Mouse (Mus musculus): Measurements from ENCODE around the gene Asns. TPM values are rescaled to one million over a fixed set of nuclear protein-coding genes. Genes with fewer than 3 reads are reported as not detected.

Gene Asns
- polyA plus RNA-seq (2015; fragmentation: Nextera tagmentation; extraction: Ambion mirVana): 25.6 and 25.8 TPM in 2 replicates

DNA sequence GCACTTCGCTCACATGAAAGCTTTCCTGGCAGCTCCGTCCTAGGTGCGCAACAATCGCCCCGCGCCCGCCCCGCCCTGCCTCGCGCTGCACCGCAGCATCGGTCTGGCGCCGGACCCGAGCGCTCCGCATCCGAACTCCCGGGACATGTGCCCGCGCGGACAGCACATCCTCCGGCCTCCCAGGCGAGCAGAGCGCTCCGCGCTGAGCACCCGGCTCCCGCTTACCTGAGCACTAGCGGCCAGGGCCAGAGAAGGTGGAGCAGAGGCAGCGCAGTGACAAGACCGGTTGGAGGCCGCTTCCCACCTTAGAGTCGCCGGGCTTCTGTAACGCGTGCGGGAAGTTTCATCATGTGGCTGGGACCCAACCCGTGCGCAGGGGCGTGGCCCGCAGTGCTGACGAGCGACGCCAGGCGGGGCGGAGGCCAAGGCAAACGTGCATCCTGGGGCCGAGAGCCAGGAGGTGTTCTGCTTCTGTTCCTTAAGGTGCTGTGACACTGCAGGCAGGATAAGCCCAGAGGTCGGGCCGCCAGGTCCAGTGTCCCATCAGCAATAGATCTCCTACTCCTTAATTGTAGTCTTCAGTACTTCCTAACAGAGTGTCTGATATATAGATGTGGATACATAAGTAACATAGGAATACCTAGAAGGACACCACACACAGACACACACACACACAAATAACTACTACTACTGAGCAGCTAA lies at the start of gene Asns:
Asns (minus strand) TSS at position 371 of the 702 bp plus-strand sequence.
- H3K27ac ChIP-seq (ENCODE audit: low read depth, low read length): peak within 1 kb of the TSS; percentile 66; the same call in 1 of the 2 replicates
- H3K4me3 ChIP-seq (ENCODE audit: low read depth, low read length): peak within 1 kb of the TSS; percentile 63
- WGBS: under 1% methylated on average over 51 of the region's 51 CpGs
- no peaks in the 10 kb centered on the region for H3K27me3 ChIP-seq (replicated peaks; ENCODE audit: control insufficient read depth, insufficient read depth, low read length)
- H3K4me1 ChIP-seq (replicated peaks; ENCODE audit: control insufficient read depth, insufficient read depth, low read length): no peaks in the 10 kb centered on the region
- peak; percentile 62 for TF ChIP-seq CTCF (IDR thresholded peaks at IDR 0.05; ENCODE audit: low read depth)
- no peaks in the 10 kb centered on the region for H3K9me3 ChIP-seq (ENCODE audit: control insufficient read depth)
- H3K9ac ChIP-seq (ENCODE audit: low read depth, low read length): peak within 1 kb of the TSS; percentile 59
- H3K36me3 ChIP-seq (ENCODE audit: control insufficient read depth, insufficient read depth): no peaks in the 10 kb centered on the region
- ATAC-seq: peak; percentile 95
- peak within 1 kb of the TSS; percentile 98 for H3K4me2 ChIP-seq (replicated peaks; ENCODE audit: low read depth)

DNA sequence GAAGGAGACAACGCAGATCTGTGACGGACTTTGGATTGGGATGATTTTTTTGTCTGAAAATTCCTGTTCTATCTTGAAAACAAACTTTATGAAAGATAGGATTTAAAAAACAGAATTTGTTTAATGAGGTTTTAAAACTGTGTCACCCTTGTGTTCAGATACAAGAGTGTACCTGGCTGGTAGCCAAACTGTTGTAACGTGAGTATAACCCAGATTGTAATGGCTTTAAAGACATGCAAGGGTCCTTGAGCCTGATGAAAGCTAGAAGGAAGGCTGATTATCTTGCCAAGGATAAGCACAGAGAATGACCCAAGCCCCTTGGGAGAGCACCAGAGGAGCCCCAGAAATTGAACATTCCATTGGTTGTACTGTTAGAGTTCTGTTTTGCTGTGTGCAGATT lies 48.7 kb upstream of the Asns start:
- TF ChIP-seq CTCF (IDR thresholded peaks at IDR 0.05; ENCODE audit: low read depth): no peak
- 50% methylated on average over 3 of the region's 3 CpGs for WGBS
- no peak overlapping the region for H3K9ac ChIP-seq (ENCODE audit: low read depth, low read length)
- H3K36me3 ChIP-seq (ENCODE audit: control insufficient read depth, insufficient read depth): no peaks in the 10 kb centered on the region
- H3K4me1 ChIP-seq (replicated peaks; ENCODE audit: control insufficient read depth, insufficient read depth, low read length): no peaks in the 10 kb centered on the region
- H3K4me2 ChIP-seq (replicated peaks; ENCODE audit: low read depth): no peak overlapping the region
- H3K27ac ChIP-seq (ENCODE audit: low read depth, low read length): no peak overlapping the region
- H3K9me3 ChIP-seq (ENCODE audit: control insufficient read depth): no peaks in the 10 kb centered on the region
- no peaks in the 10 kb centered on the region for H3K27me3 ChIP-seq (replicated peaks; ENCODE audit: control insufficient read depth, insufficient read depth, low read length)
- H3K4me3 ChIP-seq (ENCODE audit: low read depth, low read length): no peak overlapping the region
- no peak for ATAC-seq

DNA sequence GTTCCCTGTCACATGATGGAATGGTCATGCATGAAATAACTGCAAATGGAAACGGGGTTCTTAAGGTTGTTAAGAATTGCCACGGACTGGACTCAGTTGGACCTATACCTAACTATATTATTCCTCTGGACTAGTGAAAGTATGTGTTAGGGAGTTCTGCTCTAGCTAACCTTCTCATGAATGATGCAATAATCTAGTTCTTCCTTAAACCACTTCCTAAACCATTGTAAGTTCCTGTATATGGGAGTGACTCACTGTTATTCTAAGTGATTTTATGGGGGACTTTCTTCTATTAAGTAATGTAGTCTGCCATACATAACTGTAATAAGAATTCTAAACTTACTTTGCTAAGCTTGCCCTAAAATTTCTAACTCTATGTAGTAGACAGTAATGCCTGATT lies 44.8 kb upstream of the Asns start:
- Histone ChIP-seq H3K4me2 (replicated peaks; ENCODE audit: low read depth) (no peak overlapping the region), H3K4me1 (replicated peaks; ENCODE audit: control insufficient read depth, insufficient read depth, low read length) (no peaks in the 10 kb centered on the region), H3K9me3 (ENCODE audit: control insufficient read depth) (no peaks in the 10 kb centered on the region), H3K9ac (ENCODE audit: low read depth, low read length) (no peak overlapping the region), H3K27me3 (replicated peaks; ENCODE audit: control insufficient read depth, insufficient read depth, low read length) (no peaks in the 10 kb centered on the region), H3K4me3 (ENCODE audit: low read depth, low read length) (no peak overlapping the region), H3K27ac (ENCODE audit: low read depth, low read length) (no peak overlapping the region), H3K36me3 (ENCODE audit: control insufficient read depth, insufficient read depth) (no peaks in the 10 kb centered on the region)
- WGBS: 90% methylated on average over 2 of the region's 2 CpGs
- TF ChIP-seq CTCF (IDR thresholded peaks at IDR 0.05; ENCODE audit: low read depth): no peak
- ATAC-seq: no peak

DNA sequence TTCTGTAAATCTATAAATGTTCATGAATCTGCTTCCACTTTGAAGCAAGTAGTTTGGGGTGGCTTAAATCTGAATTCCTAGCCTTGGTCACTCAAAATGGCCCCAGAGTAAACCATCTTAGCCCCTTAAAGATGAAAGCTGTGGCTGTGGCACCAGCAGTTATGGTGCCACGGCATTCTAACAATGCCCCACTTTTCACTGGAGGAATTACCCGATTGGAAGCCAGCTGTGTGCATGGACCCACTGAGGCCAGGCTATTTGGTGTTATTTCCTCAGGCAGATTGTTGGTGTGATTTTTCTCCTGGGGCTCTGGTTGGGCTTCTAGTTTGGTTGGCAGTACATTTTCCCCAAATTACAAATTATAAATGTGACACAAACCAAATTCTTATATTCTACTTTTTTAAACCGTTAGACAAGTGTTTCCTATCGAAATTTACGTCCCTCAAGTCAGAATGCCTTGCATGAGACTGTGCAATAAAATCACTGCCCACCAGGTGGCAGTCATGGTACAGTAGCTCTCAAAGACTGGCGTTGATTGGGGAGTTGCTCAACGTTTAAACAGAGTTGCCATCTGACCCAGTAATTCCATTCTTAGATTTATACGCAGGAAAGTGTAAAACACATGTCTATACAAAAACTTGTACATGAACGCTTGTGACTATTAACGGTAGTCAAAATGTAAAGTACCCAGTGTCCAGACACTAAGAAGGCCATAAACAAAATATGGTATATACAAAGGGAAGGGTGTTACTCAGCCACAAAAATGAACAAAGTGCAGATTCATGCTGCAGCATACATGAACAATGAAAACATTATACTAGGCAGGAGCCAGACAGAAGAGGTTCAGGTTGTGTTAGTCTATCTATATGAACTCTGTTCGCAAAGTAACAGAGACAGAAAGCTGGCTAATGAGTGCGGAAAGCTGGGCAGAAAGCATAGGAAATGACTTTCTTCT lies 40.0 kb upstream of the Asns start:
- H3K4me1 ChIP-seq (replicated peaks; ENCODE audit: control insufficient read depth, insufficient read depth, low read length): no peaks in the 10 kb centered on the region
- ATAC-seq: no peak

DNA sequence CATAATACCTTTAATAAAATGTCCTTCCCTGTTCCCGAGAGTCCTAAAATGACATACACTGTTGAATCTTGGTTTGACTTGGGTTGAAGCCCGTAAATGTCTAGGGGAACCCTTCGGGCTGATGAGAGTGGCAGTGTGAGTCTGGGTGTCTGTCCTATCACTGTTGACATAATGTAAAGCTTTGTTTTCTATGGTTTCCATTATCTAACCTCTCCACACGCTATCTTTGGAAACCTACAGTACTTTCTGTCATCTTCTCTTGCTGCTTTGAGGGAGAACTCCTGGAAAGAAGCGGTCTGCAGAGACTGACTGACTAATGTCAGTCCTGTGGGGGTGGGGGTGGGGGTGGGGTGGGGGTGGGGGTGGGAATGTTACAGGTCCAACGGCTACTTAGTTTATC lies 39.0 kb upstream of the Asns start:
- H3K9me3 ChIP-seq (ENCODE audit: control insufficient read depth): no peaks in the 10 kb centered on the region
- no peak overlapping the region for H3K27ac ChIP-seq (ENCODE audit: low read depth, low read length)
- H3K27me3 ChIP-seq (replicated peaks; ENCODE audit: control insufficient read depth, insufficient read depth, low read length): no peaks in the 10 kb centered on the region
- no peaks in the 10 kb centered on the region for H3K4me1 ChIP-seq (replicated peaks; ENCODE audit: control insufficient read depth, insufficient read depth, low read length)
- H3K9ac ChIP-seq (ENCODE audit: low read depth, low read length): no peak overlapping the region
- WGBS: 82% methylated on average over 6 of the region's 6 CpGs
- H3K36me3 ChIP-seq (ENCODE audit: control insufficient read depth, insufficient read depth): no peaks in the 10 kb centered on the region
- ATAC-seq: no peak
- no peak overlapping the region for H3K4me3 ChIP-seq (ENCODE audit: low read depth, low read length)
- TF ChIP-seq CTCF (IDR thresholded peaks at IDR 0.05; ENCODE audit: low read depth): no peak
- no peak overlapping the region for H3K4me2 ChIP-seq (replicated peaks; ENCODE audit: low read depth)

More for the DNA sequence above, 40.0 kb upstream of the Asns start:
- Histone ChIP-seq H3K4me2 (replicated peaks; ENCODE audit: low read depth) (no peak overlapping the region), H3K36me3 (ENCODE audit: control insufficient read depth, insufficient read depth) (no peaks in the 10 kb centered on the region), H3K9ac (ENCODE audit: low read depth, low read length) (no peak overlapping the region), H3K27ac (ENCODE audit: low read depth, low read length) (no peak overlapping the region), H3K9me3 (ENCODE audit: control insufficient read depth) (no peaks in the 10 kb centered on the region), H3K27me3 (replicated peaks; ENCODE audit: control insufficient read depth, insufficient read depth, low read length) (no peaks in the 10 kb centered on the region), H3K4me3 (ENCODE audit: low read depth, low read length) (no peak overlapping the region)
- 31% methylated on average over 12 of the region's 12 CpGs for WGBS
- TF ChIP-seq CTCF (IDR thresholded peaks at IDR 0.05; ENCODE audit: low read depth): peak; percentile 97

DNA sequence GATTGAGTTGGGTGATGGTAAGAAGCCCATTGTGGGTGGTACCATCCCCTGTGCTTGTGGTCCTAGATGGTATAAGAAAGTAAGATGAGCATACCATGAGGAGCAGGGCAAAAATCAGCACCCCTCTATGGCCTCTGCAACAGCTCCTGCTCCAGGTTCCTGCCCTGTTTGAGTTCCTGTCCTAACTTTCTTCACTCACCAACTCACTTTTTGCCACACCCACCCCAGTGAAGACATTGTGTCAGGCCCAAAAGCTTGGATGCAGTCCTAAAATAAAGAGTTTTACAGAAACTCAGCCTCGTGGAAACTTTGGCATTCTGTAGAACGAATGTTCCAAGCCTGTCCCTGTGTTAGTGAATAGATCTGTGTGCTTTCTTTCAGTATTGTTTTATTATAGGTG lies 36.1 kb upstream of the Asns start:
- Histone ChIP-seq H3K9me3 (ENCODE audit: control insufficient read depth) (no peaks in the 10 kb centered on the region), H3K4me2 (replicated peaks; ENCODE audit: low read depth) (no peak overlapping the region), H3K27me3 (replicated peaks; ENCODE audit: control insufficient read depth, insufficient read depth, low read length) (no peaks in the 10 kb centered on the region), H3K27ac (ENCODE audit: low read depth, low read length) (no peak overlapping the region), H3K4me3 (ENCODE audit: low read depth, low read length) (no peak overlapping the region), H3K36me3 (ENCODE audit: control insufficient read depth, insufficient read depth) (no peaks in the 10 kb centered on the region), H3K4me1 (replicated peaks; ENCODE audit: control insufficient read depth, insufficient read depth, low read length) (no peaks in the 10 kb centered on the region), H3K9ac (ENCODE audit: low read depth, low read length) (no peak overlapping the region)
- 90% methylated on average over 2 of the region's 2 CpGs for WGBS
- no peak for TF ChIP-seq CTCF (IDR thresholded peaks at IDR 0.05; ENCODE audit: low read depth)
- ATAC-seq: no peak

Data from intestine, postnatal 0 days (tissue).